Mouse (Mus musculus) cerebellum, adult 18-20 months (tissue): Measurements from ENCODE around the gene Enox1.
A peak's percentile ranks its signal among the peaks of the same experiment; 100 is the strongest.

Experiments
- DNase-seq, 2 experiments: peaks; one replicate each; pipeline ENCODE4 v3.0.0; 2021

Enox1 gene

GRCm38 (mm10) chr14:77714931-77715535 lies 558.5 kb downstream of the Enox1 start:
- DNase-seq: peak; percentile 28 to 41

- DNase-seq: no peak
These were observed 560.4 kb downstream of the Enox1 start for GRCm38 (mm10) chr14:77716981-77717380.

- DNase-seq: peak; percentile 26 to 34
These were observed 562.3 kb downstream of the Enox1 start for GRCm38 (mm10) chr14:77718814-77719213.

DNA sequence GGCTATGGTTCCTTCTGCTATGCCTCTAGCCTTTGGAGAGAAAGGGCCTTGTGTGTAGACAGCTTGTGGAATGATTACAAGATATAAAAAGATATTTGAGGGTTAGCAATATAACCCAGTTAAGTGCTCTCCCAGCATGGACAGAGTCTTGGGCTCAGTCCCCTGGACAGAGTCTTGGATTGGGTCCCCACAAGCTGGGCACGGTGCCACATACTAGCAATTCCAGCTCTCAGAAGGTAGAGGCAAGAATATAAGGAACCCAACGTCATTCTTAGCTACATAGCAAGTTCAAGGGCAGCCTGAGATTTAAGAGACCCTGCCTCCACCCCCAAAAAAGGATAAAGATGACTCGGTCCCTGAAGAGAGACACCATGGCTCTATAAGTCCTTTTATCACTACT lies 581.5 kb downstream of the Enox1 start:
- peak in 1 of 2 experiments; percentile 15 for DNase-seq

DNA sequence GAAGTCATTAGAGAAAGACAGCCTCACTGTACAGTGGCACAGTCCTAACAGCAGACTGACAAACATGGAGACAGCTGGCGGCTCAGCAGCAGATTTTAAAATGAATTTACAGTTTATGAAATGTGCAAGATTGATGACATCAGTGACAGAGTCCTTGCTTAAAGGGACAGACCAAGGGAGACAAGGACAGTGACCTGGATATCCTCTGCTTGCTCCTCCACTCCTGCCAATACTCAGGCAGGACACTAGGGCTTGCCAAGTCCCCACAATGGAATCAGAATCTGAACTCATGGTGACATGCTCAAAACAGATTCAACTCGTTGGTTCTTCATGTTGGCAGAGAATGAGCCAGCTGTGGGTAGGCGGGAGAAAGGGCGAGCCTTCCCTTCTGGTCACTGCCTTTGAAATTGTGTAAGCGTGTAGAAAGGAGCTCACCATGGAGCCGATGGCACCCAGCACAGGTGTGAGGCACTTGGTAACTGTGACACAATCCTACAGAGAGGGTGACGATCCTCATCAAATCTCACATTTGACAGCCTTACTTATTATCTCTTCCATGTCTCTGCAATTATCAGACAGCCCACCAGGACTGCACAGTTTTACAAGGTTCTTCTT lies 582.3 kb downstream of the Enox1 start:
- DNase-seq: peak; percentile 9 to 14

DNA sequence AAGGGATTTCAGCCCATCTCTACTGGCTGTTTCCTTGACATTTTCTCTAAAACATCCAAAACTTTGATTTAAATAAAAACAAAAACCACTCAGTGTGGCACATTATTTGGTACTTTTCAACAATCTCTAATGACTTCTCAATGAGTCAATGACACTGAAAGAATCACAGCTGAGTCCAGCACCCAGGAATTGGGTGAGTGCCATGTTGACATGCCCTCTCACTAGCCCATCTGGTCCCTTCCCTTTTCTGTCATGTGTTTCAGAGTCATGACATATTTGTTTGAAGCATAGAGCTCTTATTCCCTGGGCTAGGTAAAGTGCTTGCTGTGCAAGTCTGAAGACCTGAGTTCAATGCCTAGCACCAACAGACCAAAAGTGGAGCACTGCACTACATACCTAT lies 582.8 kb downstream of the Enox1 start:
- DNase-seq: no peak

- DNase-seq: no peak
These were observed 588.2 kb downstream of the Enox1 start for GRCm38 (mm10) chr14:77744638-77745240.

- DNase-seq: no peak
These were observed 592.4 kb downstream of the Enox1 start for GRCm38 (mm10) chr14:77748920-77749319.
